Mouse (Mus musculus) hindbrain, embryonic 13.5 days (tissue): ENCODE data around the gene Cs. TPM values are rescaled to one million over a fixed set of nuclear protein-coding genes. Genes with fewer than 3 reads are reported as not detected.
A peak's percentile ranks its signal among the peaks of the same experiment; 100 is the strongest.

Experiments used
- ATAC-seq: fragments of 200-750 bp; cut with Nextera tagmentation; 2 replicates; pipeline ENCODE4 v1.8.0; 2017; ENCODE audit warnings: moderate TSS enrichment; ENCODE audit not compliant: low FRiP score
- H3K27ac ChIP-seq: fragments of 300-500 bp; sonication (generic); 2 replicates; pipeline ENCODE4 v1.5.1; 2015; ENCODE audit warnings: inconsistent platforms, mild to moderate bottlenecking, moderate library complexity
- H3K27me3 ChIP-seq: fragments of 300-500 bp; sonication (generic); 2 replicates; pipeline ENCODE4 v1.6.1; 2015; ENCODE audit warnings: mild to moderate bottlenecking, inconsistent platforms
- H3K36me3 ChIP-seq: fragments of 300-500 bp; sonication (generic); 2 replicates; pipeline ENCODE4 v1.6.1; 2015; ENCODE audit warnings: mild to moderate bottlenecking, inconsistent platforms
- H3K4me1 ChIP-seq: fragments of 300-500 bp; sonication (generic); replicated peaks from 2 replicates; pipeline ENCODE4 v1.6.1; 2015; ENCODE audit warnings: inconsistent platforms
- H3K4me2 ChIP-seq: fragments of 300-500 bp; sonication (generic); 2 replicates; pipeline ENCODE4 v1.6.1; 2015; ENCODE audit warnings: inconsistent platforms, mild to moderate bottlenecking, moderate library complexity
- H3K4me3 ChIP-seq: fragments of 300-500 bp; sonication (generic); 2 replicates; pipeline ENCODE4 v1.5.1; 2015; ENCODE audit warnings: mild to moderate bottlenecking, inconsistent platforms
- H3K9ac ChIP-seq: fragments of 300-500 bp; sonication (generic); 2 replicates; pipeline ENCODE4 v1.6.1; 2015; ENCODE audit warnings: mild to moderate bottlenecking, inconsistent platforms
- H3K9me3 ChIP-seq: fragments of 300-500 bp; sonication (generic); 2 replicates; pipeline ENCODE4 v1.6.1; 2016; ENCODE audit warnings: inconsistent platforms
- WGBS: fragments of 180-500 bp; shearing (Covaris S2); methylation state at CpG from one replicate; pipeline ENCODE4 v1.1.7; 2015; 5-methylcytosine and 5-hydroxymethylcytosine counted together
- polyA plus RNA-seq: library from polyadenylated mRNA; unstranded; fragments of >200 nt; fragmentation: Nextera tagmentation; extraction: Ambion mirVana; gene quantifications from 2 replicates; pipeline ENCODE4 v1.2.1, GENCODE M21; 2015

The Cs gene
- polyA plus RNA-seq, 1 experiment from 2014 or later = 232 TPM

DNA sequence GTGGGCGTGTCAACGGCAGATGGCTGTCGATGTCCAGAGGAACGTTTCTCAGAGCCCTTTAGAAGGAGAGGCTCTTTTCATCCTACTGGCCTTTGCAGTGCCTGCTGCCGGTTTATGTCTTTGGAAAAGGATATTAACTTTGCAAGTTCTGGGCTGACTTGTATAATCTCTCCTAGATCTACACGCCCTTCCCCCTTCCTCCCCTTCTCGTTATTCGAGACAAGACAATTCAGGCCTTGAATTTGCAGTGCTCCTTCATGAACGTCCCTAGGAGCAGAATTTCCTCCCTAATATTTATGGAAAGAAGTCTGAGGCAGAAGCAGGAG, 31.6 kb downstream of the Cs start:
- peak overlapping the region; percentile 66 for H3K4me3 ChIP-seq
- H3K4me2 ChIP-seq = peak overlapping the region; percentile 93
- H3K27ac ChIP-seq = peak overlapping the region; percentile 98
- peaks cover 26% of the 10 kb centered on the region for H3K4me1 ChIP-seq
- peaks cover 16% of the 10 kb centered on the region for H3K36me3 ChIP-seq
- no peak for ATAC-seq
- H3K27me3 ChIP-seq = no peaks in the 10 kb centered on the region
- WGBS = 6% methylated on average over 9 of the region's 9 CpGs
- peak overlapping the region; percentile 86 for H3K9ac ChIP-seq
- H3K9me3 ChIP-seq = no peaks in the 10 kb centered on the region

DNA sequence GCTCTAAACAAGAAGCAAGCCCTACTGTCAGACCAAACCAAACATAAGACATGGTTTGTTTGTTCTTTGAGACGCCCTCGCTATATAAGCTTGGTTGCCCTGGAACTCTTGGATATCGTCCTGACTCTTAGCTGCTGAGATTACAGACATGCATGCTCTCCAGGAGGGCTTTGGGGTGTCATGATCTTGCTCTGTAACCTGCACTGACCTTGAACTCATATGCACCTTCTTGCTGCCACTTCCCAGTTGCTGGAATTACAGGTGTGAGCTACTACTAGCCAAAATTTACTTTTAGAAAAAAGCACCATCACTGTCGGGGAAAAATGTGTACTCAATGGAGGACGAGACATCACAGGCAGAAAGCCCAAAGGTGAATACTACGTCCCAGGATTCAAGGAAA, 32.1 kb downstream of the Cs start:
- Histone ChIP-seq H3K4me2 (peak overlapping the region; percentile 93), H3K27ac (peak overlapping the region; percentile 98), H3K4me3 (peak overlapping the region; percentile 66), H3K4me1 (peaks cover 26% of the 10 kb centered on the region), H3K9me3 (no peaks in the 10 kb centered on the region), H3K9ac (peak overlapping the region; percentile 86; the same call in 1 of the 2 replicates), H3K36me3 (peaks cover 12% of the 10 kb centered on the region), H3K27me3 (no peaks in the 10 kb centered on the region)
- 79% methylated on average over 6 of the region's 6 CpGs for WGBS
- no peak for ATAC-seq

GRCm38 (mm10) chr10:128370021-128370420, 32.5 kb downstream of the Cs start:
- no peak overlapping the region for H3K9ac ChIP-seq
- H3K4me1 ChIP-seq = peaks cover 26% of the 10 kb centered on the region
- H3K4me3 ChIP-seq = no peak overlapping the region
- H3K36me3 ChIP-seq = peaks cover 10% of the 10 kb centered on the region
- H3K27me3 ChIP-seq = no peaks in the 10 kb centered on the region
- no peak overlapping the region for H3K4me2 ChIP-seq
- H3K9me3 ChIP-seq = no peaks in the 10 kb centered on the region
- H3K27ac ChIP-seq = no peak overlapping the region
- no peak for ATAC-seq
- 54% methylated on average over 6 of the region's 6 CpGs for WGBS

GRCm38 (mm10) chr10:128370601-128371000, 33.1 kb downstream of the Cs start:
- ATAC-seq = no peak
- H3K27me3 ChIP-seq = no peaks in the 10 kb centered on the region
- WGBS = 59% methylated on average over 4 of the region's 4 CpGs

GRCm38 (mm10) chr10:128372142-128372541, 34.6 kb downstream of the Cs start:
- Histone ChIP-seq H3K9me3 (no peaks in the 10 kb centered on the region), H3K27ac (no peak overlapping the region), H3K27me3 (no peaks in the 10 kb centered on the region), H3K9ac (no peak overlapping the region), H3K36me3 (no peaks in the 10 kb centered on the region), H3K4me2 (no peak overlapping the region), H3K4me3 (no peak overlapping the region), H3K4me1 (peaks cover 29% of the 10 kb centered on the region)
- WGBS = 89% methylated on average over 5 of the region's 5 CpGs
- no peak for ATAC-seq

More at GRCm38 (mm10) chr10:128370601-128371000, 33.1 kb downstream of the Cs start:
- Histone ChIP-seq H3K9me3 (no peaks in the 10 kb centered on the region), H3K9ac (no peak overlapping the region), H3K4me2 (no peak overlapping the region), H3K4me3 (no peak overlapping the region), H3K36me3 (peaks cover 4% of the 10 kb centered on the region; the same call in 1 of the 2 replicates), H3K4me1 (peaks cover 26% of the 10 kb centered on the region), H3K27ac (no peak overlapping the region)

DNA sequence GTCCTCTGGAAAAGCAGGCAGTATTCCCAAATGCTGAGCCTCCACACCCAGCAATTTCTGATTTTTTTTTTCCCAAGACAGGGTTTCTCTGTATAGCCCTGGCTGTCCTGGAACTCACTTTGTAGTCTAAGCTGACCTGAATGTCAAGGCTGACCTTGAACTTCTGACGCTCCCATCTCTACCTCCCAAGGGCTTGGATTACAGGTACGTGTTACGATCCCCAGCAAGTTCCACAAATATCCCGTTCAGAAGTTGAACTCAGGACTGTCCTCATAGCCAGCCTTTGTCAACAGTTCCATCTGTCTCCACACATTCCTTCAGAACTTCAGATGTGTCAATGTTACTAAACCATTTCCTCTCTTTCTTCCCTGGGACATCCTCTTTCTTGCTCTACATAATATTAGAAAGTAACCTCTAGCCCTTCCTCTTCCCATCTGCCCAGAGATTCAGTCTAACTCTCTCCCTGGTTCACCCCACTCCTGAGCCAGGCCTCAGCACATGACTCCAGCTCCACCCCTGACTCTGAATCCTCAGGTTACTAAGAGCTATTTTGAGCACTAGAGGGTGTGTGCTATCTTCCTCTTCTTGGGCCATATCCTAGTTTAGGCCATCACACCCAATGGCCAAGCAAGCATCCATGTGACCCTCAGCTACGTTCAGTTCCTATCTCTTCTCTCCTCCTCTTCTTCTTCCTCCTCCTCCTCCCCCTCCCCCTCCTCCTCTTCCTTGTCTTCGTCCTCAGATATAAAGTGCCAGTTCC, 35.6 kb downstream of the Cs start:
- ATAC-seq = no peak
- 84% methylated on average over 6 of the region's 6 CpGs for WGBS

GRCm38 (mm10) chr10:128374393-128374792, 36.9 kb downstream of the Cs start:
- no peak for ATAC-seq
- H3K36me3 ChIP-seq = peaks cover 11% of the 10 kb centered on the region
- no peak overlapping the region for H3K4me2 ChIP-seq
- H3K9me3 ChIP-seq = no peaks in the 10 kb centered on the region
- H3K4me3 ChIP-seq = no peak overlapping the region
- H3K4me1 ChIP-seq = peaks cover 32% of the 10 kb centered on the region
- H3K27me3 ChIP-seq = no peaks in the 10 kb centered on the region
- 78% methylated on average over 6 of the region's 6 CpGs for WGBS
- no peak overlapping the region for H3K27ac ChIP-seq
- no peak overlapping the region for H3K9ac ChIP-seq

More for the DNA sequence above, 35.6 kb downstream of the Cs start:
- peaks cover 23% of the 10 kb centered on the region for H3K4me1 ChIP-seq
- H3K9me3 ChIP-seq = no peaks in the 10 kb centered on the region
- H3K36me3 ChIP-seq = 0 out of 2 replicates have a peak, but pooled peaks cover under 1% of the 10 kb centered on the region
- H3K4me3 ChIP-seq = no peak overlapping the region
- no peak overlapping the region for H3K27ac ChIP-seq
- no peak overlapping the region for H3K9ac ChIP-seq
- H3K4me2 ChIP-seq = no peak overlapping the region
- H3K27me3 ChIP-seq = no peaks in the 10 kb centered on the region

- peak overlapping the region; percentile 96 for H3K4me3 ChIP-seq
- no peak for ATAC-seq
- H3K4me2 ChIP-seq = peak overlapping the region; percentile 63
- WGBS = 45% methylated on average over 4 of the region's 4 CpGs
- H3K36me3 ChIP-seq = peaks cover 28% of the 10 kb centered on the region
- H3K27me3 ChIP-seq = no peaks in the 10 kb centered on the region
- H3K9me3 ChIP-seq = no peaks in the 10 kb centered on the region
- peak overlapping the region; percentile 100 for H3K9ac ChIP-seq
- H3K27ac ChIP-seq = peak overlapping the region; percentile 97
- H3K4me1 ChIP-seq = peaks cover 29% of the 10 kb centered on the region
These were observed 38.5 kb downstream of the Cs start for GRCm38 (mm10) chr10:128376099-128376454.

DNA sequence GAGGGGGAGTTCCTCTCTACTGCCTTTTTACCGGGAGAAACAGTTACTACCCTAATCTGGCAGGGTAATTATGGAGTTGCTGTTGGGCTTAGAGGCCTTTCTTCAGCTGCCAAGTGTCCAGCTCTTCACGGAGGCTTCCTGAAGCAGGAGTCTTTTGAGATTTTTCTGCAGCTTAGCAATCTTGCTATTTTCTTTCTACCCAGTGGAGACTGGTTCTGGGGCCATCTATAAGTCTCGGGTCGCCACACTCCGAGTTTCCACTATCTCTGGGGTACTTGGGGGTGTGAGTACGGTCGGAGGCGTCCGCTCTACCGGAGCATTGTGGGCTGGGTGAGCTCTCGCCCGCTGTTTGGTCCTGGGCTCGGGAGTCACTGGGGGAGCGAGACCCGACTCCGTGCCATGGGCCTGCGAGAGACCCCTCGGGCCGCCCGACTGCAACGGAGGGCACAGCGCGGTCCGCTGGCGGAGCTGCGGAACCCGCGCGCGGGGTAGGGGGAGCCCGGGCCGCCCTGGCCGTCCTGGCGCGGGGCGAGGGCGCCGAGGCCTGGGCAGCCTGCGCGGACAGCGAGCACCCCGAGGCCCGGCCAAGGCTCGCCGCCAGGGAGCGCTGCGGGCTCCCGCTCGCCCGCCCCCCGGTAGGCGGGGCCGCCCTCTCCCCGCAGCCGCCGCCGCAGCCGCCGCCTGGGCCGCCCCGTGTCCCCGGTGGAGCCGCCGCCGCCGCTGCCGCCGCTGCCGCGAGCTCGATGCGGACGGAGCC, 39.1 kb downstream of the Cs start, which contains the start of gene Ankrd52:
Gene Ankrd52, plus strand, starts transcription at position 661 of the 757 bp plus-strand sequence.
- Histone ChIP-seq H3K27me3 (no peaks in the 10 kb centered on the region), H3K4me3 (peak within 1 kb of the TSS; percentile 96), H3K9ac (peak within 1 kb of the TSS; percentile 100), H3K9me3 (no peaks in the 10 kb centered on the region), H3K36me3 (peaks cover 34% of the 10 kb centered on the region), H3K4me2 (peak within 1 kb of the TSS; percentile 63), H3K27ac (peak within 1 kb of the TSS; percentile 97), H3K4me1 (peaks cover 29% of the 10 kb centered on the region)
- WGBS = 0% methylated on average over 33 of the region's 73 CpGs
- ATAC-seq = peak; percentile 92

DNA sequence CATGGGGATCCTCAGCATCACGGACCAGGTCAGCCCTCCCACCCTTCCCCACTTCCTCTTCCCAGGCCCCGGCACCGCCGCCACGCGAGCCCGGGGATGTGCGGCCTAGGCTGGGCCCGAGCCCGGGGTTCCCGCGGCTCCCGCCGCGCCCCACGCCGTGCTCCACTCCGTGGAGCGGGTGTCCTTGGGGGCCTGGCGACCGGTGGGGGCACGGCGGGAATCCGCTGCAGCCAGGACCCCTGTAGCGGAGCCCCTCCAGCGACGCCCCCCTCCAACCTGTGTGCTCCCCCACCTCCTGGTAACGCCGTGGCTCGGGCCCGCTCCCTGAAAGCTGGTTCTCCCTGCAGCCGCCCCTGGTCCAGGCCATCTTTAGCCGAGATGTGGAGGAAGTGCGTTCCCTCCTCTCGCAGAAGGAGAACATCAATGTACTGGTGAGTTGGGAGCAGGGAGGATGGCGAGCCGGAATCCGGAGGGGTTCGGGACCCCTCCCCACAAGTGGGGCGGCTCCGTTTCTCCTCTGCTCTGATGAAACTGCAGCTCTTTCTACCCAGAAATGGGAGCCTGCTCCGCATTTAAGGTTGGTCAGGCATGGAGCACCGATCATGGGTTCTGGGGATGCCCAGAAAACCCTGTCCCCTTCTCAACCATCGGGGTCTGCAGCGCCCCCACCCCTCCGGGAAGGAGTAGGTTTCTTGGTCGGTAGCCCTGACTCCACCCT, 39.8 kb downstream of the Cs start:
- Histone ChIP-seq H3K36me3 (peaks cover 41% of the 10 kb centered on the region), H3K27ac (peak overlapping the region; percentile 97), H3K4me2 (peak overlapping the region; percentile 63), H3K9me3 (no peaks in the 10 kb centered on the region), H3K4me3 (peak overlapping the region; percentile 96), H3K27me3 (no peaks in the 10 kb centered on the region), H3K9ac (peak overlapping the region; percentile 100), H3K4me1 (peaks cover 29% of the 10 kb centered on the region)
- WGBS = 0% methylated on average over 38 of the region's 47 CpGs
- peak; percentile 76 for ATAC-seq

DNA sequence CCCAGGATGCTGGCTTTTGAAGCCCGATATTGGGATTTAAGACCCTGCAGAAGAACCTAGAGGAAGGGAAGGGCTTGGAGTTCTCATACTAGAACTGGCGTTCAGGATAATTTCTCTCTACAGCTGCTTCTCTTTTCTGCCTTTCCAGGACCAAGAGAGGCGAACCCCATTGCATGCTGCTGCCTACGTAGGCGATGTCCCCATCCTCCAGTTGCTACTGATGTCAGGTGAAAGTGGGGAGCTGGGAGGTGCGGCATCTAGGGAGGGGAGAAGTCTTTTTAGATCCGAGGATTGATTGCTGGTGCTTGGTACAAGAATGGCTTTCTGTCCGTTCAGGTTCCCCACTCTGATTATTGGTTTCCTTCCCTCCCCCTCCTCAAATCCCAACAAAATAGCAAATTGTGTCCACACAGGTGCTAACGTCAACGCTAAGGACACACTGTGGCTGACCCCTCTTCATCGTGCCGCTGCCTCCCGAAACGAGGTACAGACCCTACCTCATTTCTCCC, 40.5 kb downstream of the Cs start:
- WGBS = 54% methylated on average over 14 of the region's 14 CpGs
- peaks cover 47% of the 10 kb centered on the region for H3K36me3 ChIP-seq
- H3K9me3 ChIP-seq = no peaks in the 10 kb centered on the region
- peak overlapping the region; percentile 63 for H3K4me2 ChIP-seq
- peak overlapping the region; percentile 100 for H3K9ac ChIP-seq
- H3K4me1 ChIP-seq = peaks cover 29% of the 10 kb centered on the region
- peak overlapping the region; percentile 96 for H3K4me3 ChIP-seq
- ATAC-seq = no peak
- H3K27ac ChIP-seq = peak overlapping the region; percentile 97
- H3K27me3 ChIP-seq = no peaks in the 10 kb centered on the region

DNA sequence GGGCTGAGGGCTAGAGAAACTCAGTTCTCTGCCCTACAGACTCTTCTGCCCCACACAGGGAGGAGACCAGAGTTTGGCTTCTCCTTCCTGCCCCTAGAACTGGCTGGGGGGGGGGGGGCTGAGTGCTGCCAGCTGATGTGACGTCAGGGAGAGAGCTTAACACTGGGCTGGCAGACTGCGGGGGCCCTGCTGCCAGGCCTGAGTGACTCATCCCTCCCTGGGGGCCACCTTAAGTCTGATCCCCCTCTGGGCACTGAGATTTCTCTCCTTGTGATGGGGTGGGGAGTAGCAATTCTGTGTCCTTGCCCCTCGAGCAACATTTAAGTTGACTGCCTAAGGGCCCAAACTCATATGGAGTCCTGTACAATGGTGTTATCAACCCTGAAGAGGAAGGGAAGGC, 40.9 kb downstream of the Cs start:
- no peak for ATAC-seq
- peak overlapping the region; percentile 100 for H3K9ac ChIP-seq
- H3K27ac ChIP-seq = peak overlapping the region; percentile 97; the same call in 1 of the 2 replicates
- H3K4me2 ChIP-seq = peak overlapping the region; percentile 63
- no peaks in the 10 kb centered on the region for H3K9me3 ChIP-seq
- WGBS = 58% methylated on average over 3 of the region's 3 CpGs
- peaks cover 29% of the 10 kb centered on the region for H3K4me1 ChIP-seq
- peaks cover 52% of the 10 kb centered on the region for H3K36me3 ChIP-seq
- no peaks in the 10 kb centered on the region for H3K27me3 ChIP-seq
- peak overlapping the region; percentile 96 for H3K4me3 ChIP-seq
